Mouse (Mus musculus): ENCODE data around the gene Hvcn1. TPM values are rescaled to one million over a fixed set of nuclear protein-coding genes. Genes with fewer than 3 reads are reported as not detected.
A peak's percentile ranks its signal among the peaks of the same experiment; 100 is the strongest.

The Hvcn1 gene
- 8.1 and 18.6 TPM in 2 replicates for polyA plus RNA-seq (2012; rRNA removed)

- Histone ChIP-seq H3K36me3 (ENCODE audit: control insufficient read depth, insufficient read depth, low read length) (no peaks in the 10 kb centered on the region), H3K4me1 (ENCODE audit: control insufficient read depth, insufficient read depth, insufficient read length, low read length) (no peaks in the 10 kb centered on the region), H3K4me3 (ENCODE audit: low read depth, low read length) (peak within 1 kb of the TSS; percentile 25; the same call in 1 of the 2 replicates), H3K27ac (ENCODE audit: insufficient read depth, low read depth, low read length) (peak within 1 kb of the TSS; percentile 9), H3K27me3 (ENCODE audit: control insufficient read depth, insufficient read depth, low read length) (no peaks in the 10 kb centered on the region; the same call in 1 of the 2 replicates)
- WGBS, result 42% methylated on average over 4 of the region's 4 CpGs
- TF ChIP-seq POLR2A (IDR thresholded peaks at IDR 0.05; ENCODE audit: low read depth, low read length) (no peak), CTCF (IDR thresholded peaks at IDR 0.05; ENCODE audit: extremely low read depth, insufficient read length, insufficient replicate concordance, low read depth, low read length) (no peak)
These were observed at the start of gene Hvcn1 for GRCm38 (mm10) chr5:122206475-122206874. Gene Hvcn1, plus strand, starts transcription at chr5:122206804.

DNA sequence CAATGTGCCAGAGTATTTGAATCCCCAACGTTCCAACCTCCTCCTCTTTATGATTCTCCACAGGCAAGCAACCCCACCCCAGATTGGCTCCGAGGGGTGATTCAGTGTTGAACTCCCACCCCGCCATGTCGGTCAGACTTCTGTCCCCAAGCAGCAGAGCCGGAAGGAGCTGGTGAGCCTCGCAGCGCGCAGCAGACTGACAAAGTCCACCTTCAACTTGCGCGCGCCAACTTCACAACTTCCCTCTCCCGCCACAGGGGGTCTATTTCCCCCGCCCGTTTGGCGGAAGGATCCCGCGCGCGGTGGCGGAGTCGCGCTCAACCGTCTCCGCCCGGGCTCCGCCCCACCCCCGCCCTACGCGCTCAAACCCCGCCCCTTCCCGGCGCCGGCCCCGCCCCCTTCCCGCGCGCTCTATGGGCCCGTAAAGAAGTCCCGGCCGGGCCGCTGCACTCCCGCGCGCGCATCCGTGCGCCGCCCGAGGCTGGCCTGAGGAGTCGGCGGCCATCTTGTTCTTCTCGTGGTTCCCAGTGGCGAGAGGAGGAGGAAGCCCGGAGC, 48.7 kb upstream of the Hvcn1 start, which contains the start of gene Ppp1cc:
Ppp1cc (plus strand) TSS at position 452 of the 555 bp plus-strand sequence.
- Histone ChIP-seq H3K4me3 (ENCODE audit: low read depth, low read length) (peak within 1 kb of the TSS; percentile 89), H3K27ac (ENCODE audit: insufficient read depth, low read depth, low read length) (peak within 1 kb of the TSS; percentile 97), H3K4me1 (ENCODE audit: control insufficient read depth, insufficient read depth, insufficient read length, low read length) (peaks cover 33% of the 10 kb centered on the region), H3K36me3 (ENCODE audit: control insufficient read depth, insufficient read depth, low read length) (peaks cover 5% of the 10 kb centered on the region; the same call in 1 of the 2 replicates), H3K27me3 (ENCODE audit: control insufficient read depth, insufficient read depth, low read length) (no peaks in the 10 kb centered on the region)
- under 1% methylated on average over 54 of the region's 54 CpGs for WGBS
- peak; percentile 38; the same call in 1 of the 2 replicates for TF ChIP-seq CTCF (IDR thresholded peaks at IDR 0.05; ENCODE audit: extremely low read depth, insufficient read length, insufficient replicate concordance, low read depth, low read length)
- TF ChIP-seq POLR2A (IDR thresholded peaks at IDR 0.05; ENCODE audit: low read depth, low read length), result no peak; the same call in 1 of the 2 replicates

DNA sequence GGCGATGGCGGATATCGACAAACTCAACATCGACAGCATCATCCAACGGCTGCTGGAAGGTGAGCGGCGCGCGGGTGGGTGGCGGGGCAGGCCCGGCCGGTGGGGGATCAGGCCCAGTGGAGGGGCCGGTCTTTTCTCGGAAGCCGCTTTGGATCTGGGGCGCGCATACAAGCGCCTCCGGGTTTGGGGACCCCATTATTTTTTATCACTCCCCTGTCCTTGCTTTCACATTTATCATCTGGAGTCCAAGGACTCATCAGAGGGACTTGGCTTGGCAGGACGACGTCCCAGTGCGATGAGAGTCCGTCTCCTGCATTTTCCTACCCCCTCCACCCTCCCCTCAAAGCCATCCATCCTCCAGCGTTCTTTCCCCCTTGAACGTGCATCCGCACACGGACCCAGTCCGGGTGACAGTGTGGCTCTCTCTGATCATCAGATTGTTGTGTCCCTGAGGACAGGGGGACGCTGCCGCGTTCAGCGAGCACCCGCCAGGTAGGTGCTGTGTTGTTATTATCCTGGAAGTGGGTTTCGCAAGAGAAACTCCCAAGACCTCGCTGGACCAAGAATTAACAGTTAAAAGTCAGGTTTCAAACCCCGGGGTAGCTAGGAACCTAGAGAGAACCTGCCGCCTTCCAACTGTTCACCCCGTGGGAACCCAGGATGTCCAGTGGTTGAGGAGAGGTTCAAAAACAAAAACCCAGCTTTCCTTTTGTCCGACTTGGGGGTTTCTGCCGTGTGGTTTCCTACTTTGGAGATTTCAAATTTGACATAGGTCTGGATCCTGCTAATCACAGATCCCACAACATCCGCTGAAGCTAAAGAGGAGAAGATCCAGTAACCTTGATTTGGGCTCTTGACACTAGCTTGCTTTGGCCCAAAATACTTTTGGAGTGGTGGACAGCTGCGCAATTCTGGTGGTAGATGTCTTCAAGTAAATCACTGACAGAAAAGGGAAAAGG, 47.8 kb upstream of the Hvcn1 start:
- H3K36me3 ChIP-seq (ENCODE audit: control insufficient read depth, insufficient read depth, low read length), result peaks cover 9% of the 10 kb centered on the region
- WGBS, result 1% methylated on average over 42 of the region's 42 CpGs
- H3K4me1 ChIP-seq (ENCODE audit: control insufficient read depth, insufficient read depth, insufficient read length, low read length), result peaks cover 38% of the 10 kb centered on the region
- peak overlapping the region; percentile 89 for H3K4me3 ChIP-seq (ENCODE audit: low read depth, low read length)
- TF ChIP-seq POLR2A (IDR thresholded peaks at IDR 0.05; ENCODE audit: low read depth, low read length), result no peak
- no peak for TF ChIP-seq CTCF (IDR thresholded peaks at IDR 0.05; ENCODE audit: extremely low read depth, insufficient read length, insufficient replicate concordance, low read depth, low read length)
- H3K27me3 ChIP-seq (ENCODE audit: control insufficient read depth, insufficient read depth, low read length), result no peaks in the 10 kb centered on the region
- H3K27ac ChIP-seq (ENCODE audit: insufficient read depth, low read depth, low read length), result peak overlapping the region; percentile 12

DNA sequence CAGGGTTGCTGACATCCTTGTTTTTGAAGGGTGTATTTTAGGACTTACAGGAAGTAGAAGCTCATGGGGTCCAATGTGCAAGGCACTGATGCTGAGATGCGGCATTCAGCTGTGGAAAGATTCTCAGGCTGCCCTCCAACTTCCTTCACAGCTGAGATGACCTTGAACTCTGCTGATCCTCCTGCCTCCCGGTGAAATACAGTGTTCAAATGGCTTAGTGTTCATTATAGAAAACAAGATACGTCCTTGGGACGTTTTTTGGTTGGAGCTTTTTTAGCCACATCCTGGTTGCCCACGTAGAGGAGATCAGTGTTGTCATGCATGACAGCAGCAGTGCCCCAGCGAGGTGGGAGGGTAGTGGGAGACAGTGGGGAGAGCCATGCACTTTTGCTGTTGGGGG, 43.4 kb upstream of the Hvcn1 start:
- Histone ChIP-seq H3K36me3 (ENCODE audit: control insufficient read depth, insufficient read depth, low read length) (peaks cover 37% of the 10 kb centered on the region), H3K4me1 (ENCODE audit: control insufficient read depth, insufficient read depth, insufficient read length, low read length) (peaks cover 19% of the 10 kb centered on the region), H3K4me3 (ENCODE audit: low read depth, low read length) (no peak overlapping the region), H3K27ac (ENCODE audit: insufficient read depth, low read depth, low read length) (peak overlapping the region; percentile 12; the same call in 1 of the 2 replicates), H3K27me3 (ENCODE audit: control insufficient read depth, insufficient read depth, low read length) (no peaks in the 10 kb centered on the region)
- TF ChIP-seq POLR2A (IDR thresholded peaks at IDR 0.05; ENCODE audit: low read depth, low read length), result no peak
- no peak for TF ChIP-seq CTCF (IDR thresholded peaks at IDR 0.05; ENCODE audit: extremely low read depth, insufficient read length, insufficient replicate concordance, low read depth, low read length)
- WGBS, result 18% methylated on average over 6 of the region's 6 CpGs

- Histone ChIP-seq H3K4me1 (ENCODE audit: control insufficient read depth, insufficient read depth, insufficient read length, low read length) (peaks cover 19% of the 10 kb centered on the region), H3K36me3 (ENCODE audit: control insufficient read depth, insufficient read depth, low read length) (peaks cover 44% of the 10 kb centered on the region), H3K27me3 (ENCODE audit: control insufficient read depth, insufficient read depth, low read length) (no peaks in the 10 kb centered on the region), H3K27ac (ENCODE audit: insufficient read depth, low read depth, low read length) (no peak overlapping the region), H3K4me3 (ENCODE audit: low read depth, low read length) (no peak overlapping the region)
- 14% methylated on average over 3 of the region's 3 CpGs for WGBS
- TF ChIP-seq CTCF (IDR thresholded peaks at IDR 0.05; ENCODE audit: extremely low read depth, insufficient read length, insufficient replicate concordance, low read depth, low read length), result no peak
- no peak for TF ChIP-seq POLR2A (IDR thresholded peaks at IDR 0.05; ENCODE audit: low read depth, low read length)
These were observed 42.6 kb upstream of the Hvcn1 start for GRCm38 (mm10) chr5:122164011-122164410.

DNA sequence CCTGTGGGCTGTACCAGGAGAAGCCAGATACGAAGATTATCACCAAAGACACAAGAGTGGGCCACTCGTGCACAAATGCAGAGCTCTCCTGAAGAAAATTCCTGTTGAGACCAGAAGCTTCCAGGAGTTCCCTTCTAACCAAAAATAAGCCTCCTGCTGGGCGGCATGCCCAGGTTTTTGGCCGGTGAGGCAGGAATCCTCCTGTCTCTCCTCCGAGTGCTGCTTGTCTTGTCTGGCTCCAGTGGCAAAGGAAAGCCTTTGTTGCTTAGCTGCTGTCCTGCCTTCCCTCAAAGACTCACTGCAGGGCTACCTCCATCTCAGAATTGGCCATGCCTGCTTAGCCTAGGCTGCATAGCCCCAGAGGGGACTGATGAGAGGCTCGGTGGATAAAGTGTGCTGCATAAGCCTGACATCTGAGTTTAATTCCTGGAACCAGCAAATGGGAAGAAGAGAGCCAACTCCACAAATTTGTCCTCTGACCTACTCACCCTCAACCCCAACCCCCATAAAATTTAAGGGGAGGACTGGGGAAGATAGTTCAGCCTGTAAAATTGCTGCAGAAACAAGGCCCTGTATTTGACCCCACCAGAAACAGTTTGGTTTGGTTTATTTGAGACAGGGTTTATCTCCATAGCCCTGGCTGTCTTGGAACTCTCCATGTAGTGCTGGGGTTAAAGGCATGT, 41.2 kb upstream of the Hvcn1 start:
- peaks cover 55% of the 10 kb centered on the region for H3K36me3 ChIP-seq (ENCODE audit: control insufficient read depth, insufficient read depth, low read length)
- TF ChIP-seq POLR2A (IDR thresholded peaks at IDR 0.05; ENCODE audit: low read depth, low read length) (no peak), CTCF (IDR thresholded peaks at IDR 0.05; ENCODE audit: extremely low read depth, insufficient read length, insufficient replicate concordance, low read depth, low read length) (no peak)
- 56% methylated on average over 6 of the region's 6 CpGs for WGBS
- no peak overlapping the region for H3K27ac ChIP-seq (ENCODE audit: insufficient read depth, low read depth, low read length)
- H3K27me3 ChIP-seq (ENCODE audit: control insufficient read depth, insufficient read depth, low read length), result no peaks in the 10 kb centered on the region
- H3K4me1 ChIP-seq (ENCODE audit: control insufficient read depth, insufficient read depth, insufficient read length, low read length), result peaks cover 19% of the 10 kb centered on the region
- H3K4me3 ChIP-seq (ENCODE audit: low read depth, low read length), result no peak overlapping the region

Data from small intestine, adult 2 months (tissue).